Mouse (Mus musculus) urinary bladder, postnatal 25 days (tissue): Measurements from ENCODE around the gene Dglucy.
A peak's percentile ranks its signal among the peaks of the same experiment; 100 is the strongest.

ENCODE experiments used
- DNase-seq: peaks from one replicate; pipeline ENCODE4 v3.0.0; 2022; ENCODE audit warnings: low spot score

Gene Dglucy

DNA sequence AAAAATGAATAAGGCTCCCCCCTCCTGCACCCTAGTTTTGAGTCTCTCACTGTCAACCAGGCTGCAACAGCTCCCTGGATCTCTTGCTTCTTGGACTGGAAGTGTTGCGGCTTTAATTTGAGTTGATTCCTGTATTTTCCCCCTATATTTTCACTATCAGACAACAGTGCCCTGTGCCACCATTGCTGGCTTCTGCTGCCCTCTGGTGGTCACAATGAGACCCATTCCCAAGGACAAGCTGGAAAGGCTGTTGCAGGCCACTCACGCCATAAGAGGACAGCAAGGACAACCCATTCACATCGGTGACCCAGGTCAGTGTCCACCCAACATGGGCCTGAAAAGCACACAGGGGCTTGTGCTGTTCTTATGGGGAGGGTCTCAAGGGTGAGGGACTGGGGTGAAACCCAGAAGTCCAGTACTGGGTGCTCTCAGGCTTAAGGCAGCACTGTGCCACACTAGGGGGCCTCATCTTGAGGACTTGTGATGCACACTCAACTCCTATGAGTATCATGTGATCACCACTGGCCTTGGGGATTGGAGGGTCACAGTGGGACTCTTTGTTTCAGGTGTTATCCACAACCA is 62.4 kb downstream of the Dglucy start:
- peak; percentile 78 for DNase-seq

DNA sequence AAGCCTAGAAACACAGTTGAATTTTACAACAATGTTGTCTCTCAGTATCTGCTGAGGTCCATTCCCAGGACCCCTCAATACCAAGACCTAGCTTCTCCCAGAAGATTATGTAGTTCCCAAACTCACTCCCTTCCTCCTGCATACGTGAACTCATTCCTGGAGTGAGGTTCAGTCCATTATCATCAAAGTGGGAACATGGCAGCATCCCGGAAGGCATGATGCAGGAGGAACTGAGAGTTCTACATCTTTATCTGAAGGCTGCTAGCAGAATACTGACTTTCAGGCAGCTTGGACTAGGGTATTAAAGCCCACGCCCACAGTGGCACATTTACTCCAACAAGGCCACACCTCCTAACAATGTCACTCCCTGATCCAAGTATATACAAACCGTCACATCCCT is 64.3 kb downstream of the Dglucy start:
- no peak for DNase-seq

DNA sequence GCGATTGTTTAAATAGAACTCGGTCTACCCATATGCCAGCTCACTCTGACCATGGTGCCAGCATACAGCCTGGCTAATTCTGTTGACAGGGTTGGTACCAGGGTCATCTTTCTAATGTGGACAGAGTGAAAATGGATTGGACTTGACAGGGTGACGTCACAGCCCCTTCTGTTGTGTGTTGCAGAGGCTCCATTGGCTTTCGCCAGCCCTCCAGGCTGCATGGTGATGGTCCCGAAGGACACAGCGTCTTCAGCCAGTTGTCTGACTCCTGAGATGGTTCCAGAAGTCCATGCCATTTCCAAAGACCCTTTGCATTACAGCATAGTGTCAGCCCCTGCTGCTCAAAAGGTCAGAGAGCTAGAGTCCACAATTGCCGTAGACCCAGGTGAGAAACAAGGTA is 65.7 kb downstream of the Dglucy start:
- DNase-seq: no peak

DNA sequence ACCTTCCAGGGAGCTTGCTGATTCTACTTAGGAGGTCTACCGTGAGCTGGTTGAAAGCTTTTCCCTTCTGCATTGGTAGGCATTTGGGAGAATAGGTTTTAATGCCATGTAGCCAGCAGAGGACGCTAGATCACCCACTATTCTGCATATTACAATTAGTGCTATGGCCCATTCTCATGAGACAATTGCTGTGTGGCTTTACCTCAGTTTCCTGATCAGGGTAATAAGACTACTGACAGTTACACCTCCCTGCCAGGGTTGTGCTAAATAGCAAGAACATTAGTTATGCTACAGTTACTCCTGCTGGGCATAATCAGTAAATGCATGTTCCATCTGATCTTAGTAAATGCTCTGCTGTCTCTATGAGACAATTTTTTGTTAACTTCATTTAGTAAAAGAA is 67.0 kb downstream of the Dglucy start:
- no peak for DNase-seq

DNA sequence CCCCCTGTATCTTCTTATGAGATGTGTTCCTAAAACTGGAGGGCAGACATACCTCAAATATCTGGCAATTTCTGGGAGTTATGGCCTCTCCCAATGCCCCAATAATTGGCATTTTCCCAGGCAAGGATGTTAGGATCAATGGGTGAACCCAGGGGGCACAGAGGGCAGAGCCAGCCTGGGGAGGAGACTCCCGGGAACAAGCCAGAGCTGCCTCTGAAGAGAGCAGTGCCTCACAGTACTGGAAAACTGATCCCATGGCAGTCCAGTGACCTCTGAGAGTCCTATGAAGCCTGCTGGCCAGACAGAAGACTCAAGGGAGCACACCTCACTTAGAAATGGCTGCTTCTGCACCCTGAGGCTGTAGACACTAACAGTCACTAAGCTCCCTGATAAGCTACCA is 67.7 kb downstream of the Dglucy start:
- no peak for DNase-seq

DNA sequence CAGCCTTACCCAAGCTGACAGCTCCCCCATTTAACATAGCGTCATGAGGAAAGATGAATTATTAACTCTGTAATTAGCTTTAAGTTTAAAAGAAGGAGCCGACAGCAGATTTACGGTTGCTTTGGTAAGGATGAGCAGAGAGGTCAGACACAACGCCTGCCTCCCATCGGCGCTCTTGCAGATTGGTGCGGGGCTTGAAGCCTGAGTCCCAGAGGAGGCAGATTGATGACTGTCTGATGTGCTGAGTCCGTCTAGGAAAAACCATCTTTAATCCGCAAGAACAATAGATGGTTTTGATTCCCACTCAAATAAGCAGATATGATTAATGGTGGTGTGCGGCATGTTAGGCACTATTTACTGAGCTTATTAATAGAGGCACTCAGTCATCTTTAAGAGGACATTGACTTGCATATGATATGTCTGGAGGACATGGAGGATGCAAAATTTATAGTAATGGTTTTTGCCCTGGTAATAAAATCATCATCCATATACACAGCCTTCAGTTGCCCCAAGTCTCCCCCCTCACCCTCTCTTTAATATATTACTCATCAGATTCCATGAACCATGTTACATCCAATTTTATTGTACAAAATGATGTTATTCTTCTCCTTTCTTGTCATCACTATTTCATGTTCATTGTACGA is 68.7 kb downstream of the Dglucy start:
- DNase-seq: no peak

DNA sequence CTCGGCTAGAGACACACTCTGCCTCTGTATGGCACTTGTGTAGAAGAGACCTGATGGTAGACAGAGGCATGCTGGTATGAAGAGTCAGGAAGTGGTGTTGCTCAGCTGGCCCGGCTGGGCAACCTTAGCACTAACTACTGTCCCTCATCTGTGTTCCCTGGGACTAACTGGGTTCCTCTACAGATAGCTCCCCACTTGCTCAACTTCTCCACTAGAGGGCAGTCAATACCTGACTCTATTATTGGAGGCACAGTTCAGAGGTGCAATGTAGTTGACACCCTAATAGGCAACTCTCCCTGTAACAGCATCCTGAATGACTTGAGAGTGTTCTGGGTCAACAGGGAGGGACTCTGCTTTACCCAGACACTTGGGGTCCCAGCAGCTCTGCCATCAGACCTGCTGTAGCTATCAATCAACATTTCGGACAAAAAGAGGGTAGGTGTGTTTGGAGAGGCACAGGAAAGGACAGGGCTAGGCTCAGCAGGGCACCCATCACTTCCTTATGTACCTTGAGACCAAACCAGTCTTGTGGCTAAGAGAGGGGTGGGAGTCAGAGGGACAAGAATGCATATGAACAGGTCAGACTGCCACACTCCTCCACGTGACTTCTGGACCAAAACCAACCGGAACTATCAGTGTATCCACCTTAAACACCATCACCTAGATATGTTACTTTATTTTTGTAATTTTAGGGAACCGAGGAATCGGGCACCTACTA is 70.7 kb downstream of the Dglucy start:
- peak; percentile 23 for DNase-seq

DNA sequence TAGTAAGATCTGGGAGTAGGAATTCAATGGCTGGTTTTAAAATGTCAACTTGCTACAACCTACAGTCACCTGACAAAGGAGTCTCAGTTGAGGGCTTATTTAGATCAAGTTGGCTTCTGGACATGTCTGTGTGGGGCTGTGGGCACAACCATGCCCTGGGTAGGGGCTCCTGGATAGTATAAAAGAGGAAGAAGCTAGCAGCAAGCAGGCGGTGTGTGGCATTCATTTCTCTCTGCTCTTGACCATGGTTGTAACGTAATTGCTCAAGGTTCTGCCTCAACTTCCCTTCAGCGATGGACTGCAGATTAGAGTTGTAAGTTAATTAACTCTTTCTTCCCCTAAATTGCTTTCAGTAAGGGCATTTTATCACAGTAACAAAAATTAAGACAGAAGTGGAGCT is 73.5 kb downstream of the Dglucy start:
- DNase-seq: no peak

DNA sequence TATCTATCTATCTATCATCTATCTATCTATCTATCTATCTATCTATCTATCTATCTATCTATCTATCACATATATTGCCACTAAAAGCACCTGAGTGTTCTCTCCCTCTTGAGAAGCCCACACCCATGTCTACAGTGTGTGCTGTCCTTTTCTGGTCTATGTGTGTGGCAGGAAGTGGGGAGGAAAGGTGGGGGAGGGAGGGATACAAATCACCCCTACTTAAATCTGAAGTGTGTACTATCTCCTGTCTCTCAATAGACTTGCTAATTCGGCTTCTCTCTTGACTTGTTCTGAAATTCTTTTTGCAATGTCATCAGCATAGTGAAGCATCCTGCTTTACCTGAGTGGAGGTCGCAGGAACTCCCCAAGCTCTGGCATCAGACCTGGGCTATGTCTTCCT is 77.5 kb downstream of the Dglucy start:
- DNase-seq: no peak

DNA sequence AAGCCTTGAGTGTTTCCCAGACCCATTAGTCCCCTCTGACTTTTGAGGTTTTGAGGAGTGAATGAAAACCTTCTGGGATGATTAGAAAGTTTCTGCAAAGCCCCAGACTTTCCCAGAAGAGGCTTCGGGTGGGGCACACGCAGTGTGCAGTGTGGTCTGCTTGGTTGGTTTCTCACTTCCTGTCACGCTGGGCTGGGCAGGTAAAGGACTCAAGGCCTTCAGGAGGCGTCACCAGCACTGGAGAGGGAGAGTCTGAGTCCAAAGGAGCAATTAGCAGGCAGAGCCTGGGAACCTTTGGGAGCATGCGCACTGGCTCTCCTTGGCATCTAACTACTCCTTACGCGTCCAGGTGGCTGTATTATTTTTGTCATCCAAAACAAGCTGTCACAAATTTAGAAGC is 78.9 kb downstream of the Dglucy start:
- DNase-seq: no peak

DNA sequence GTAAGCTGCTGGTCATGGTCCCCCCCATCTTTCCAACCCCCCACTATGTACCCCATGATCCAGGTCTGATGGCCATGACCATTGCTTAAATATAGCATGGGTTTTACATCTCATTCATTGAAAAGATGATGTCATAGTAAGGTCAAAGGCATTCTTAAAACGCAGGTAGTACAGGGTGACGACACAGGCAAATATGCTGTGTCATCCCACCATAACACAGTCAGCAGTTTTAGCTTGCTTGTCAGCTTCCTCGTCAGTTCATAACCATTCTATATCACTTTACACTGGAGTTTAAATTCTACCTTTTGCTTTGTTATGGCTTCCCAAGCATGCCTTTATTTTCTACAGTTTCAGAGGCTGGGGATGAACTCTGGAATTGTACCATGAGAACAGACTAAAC is 83.4 kb downstream of the Dglucy start:
- no peak for DNase-seq

DNA sequence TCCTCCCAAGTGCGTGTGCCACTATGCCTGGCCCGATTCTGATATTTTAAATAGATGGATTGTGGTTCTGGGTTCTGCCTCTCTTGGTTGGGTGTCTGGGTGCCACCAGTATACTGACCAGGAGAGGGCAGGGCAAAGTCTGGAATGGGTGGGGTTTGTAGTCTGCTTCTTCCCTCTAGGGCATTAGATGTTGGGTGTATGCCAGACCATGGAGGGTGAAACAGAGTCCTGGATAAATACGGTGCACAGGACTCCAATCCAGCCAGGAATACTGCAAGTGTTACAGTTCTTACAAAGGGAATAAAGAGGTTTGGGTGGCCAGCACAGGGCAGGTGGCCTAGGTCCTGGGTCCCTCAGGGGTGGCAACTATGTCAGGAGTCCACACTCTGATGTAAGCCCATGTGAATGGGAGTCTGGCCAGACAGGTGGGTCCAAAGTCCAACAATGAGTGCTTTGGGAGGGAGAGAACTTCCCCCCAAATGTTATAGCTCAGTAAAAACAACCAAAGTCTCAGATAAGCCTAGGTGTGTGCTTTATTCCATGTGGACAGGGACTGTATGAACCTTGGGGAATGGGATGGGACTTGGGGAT is 84.1 kb downstream of the Dglucy start:
- no peak for DNase-seq

DNA sequence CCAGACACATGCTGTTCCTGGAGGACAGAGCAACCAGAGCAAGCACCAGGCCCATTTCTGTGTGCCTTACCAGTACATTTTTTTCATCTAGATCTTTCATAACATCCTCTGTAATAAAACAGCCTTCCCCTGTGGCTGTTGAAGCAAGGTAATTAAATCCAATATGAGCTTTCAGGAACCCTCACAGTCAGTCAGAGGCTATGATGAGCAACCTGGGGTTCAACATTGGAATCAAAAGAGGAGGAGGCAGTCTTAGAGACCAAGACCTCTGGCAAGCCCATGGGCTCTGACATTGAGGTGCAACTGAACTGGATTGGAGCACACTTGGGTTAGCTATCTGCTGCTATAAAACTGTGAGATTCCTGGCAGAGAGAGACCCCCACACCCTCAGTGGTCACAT is 86.2 kb downstream of the Dglucy start:
- no peak for DNase-seq

DNA sequence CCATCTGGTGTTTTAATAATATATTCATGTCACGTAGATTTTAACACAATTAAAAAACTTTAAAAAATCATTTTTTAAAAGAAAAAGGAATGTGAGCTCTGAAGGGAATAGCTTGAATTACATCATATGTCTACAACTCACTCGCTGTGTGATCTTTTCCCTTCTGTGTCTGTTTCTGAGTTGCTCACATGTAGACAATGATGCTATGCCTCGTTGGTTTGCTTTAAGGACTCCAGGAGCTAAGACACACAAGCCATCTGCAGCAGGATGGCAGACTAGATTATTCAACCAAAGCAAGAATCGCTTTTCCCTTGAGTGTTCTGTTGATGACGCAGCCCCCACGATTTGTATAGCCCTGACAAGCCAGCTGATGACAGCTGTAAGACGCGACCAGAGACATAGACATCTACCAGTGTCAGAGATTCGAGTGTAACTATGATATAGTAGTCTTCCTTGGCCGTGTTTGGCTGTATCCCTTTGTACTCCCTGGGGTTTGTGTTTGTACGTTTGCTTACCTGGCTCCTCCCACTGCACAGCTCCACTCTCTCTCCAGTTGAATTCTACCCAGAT is 86.7 kb downstream of the Dglucy start:
- no peak for DNase-seq

DNA sequence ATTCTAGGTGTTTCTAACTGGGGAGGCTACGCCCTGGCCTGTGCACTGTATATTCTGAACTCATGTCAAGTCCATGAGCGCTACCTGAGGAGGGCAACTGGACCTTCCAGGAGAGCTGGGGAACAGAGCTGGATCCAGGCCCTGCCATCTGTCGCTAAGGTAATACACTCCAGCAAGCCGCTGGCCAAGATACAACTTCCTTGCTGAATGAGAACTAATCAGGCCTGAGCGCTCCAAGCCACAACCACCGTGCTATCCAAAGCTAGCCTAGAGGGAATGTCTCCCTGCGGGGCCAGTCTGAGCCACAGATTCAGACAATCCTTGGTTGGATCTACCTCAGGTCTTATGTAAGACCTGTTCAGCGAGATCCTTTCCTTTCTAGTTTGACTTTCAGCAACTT is 88.2 kb downstream of the Dglucy start:
- no peak for DNase-seq

DNA sequence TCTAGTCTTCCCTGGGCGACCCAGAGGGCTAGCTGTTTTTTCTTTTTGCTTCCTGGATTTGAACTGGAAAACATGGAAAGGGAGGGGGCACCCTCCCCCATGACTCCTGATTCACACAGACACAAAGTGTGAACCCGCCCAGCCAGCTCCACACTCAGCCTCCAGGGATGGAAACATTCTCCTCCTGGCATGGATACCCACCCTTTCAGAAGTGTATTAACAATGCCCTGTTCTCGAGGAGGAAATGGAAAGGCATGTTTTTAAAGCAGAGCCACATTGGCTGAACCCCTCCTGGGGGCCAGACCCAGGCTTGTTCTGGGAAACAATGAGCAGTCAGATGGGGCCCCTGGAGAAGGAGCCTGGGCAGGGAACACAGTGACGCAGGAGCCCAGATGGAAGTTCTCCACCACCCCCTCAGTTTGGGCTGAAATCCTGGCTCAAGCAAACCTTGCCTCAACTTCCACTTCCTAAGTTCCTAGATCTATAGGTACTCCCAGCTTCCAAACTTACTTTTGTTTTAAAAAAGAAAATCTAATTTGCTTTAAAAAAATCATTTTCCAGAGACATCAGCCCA is 89.3 kb downstream of the Dglucy start:
- DNase-seq: no peak

DNA sequence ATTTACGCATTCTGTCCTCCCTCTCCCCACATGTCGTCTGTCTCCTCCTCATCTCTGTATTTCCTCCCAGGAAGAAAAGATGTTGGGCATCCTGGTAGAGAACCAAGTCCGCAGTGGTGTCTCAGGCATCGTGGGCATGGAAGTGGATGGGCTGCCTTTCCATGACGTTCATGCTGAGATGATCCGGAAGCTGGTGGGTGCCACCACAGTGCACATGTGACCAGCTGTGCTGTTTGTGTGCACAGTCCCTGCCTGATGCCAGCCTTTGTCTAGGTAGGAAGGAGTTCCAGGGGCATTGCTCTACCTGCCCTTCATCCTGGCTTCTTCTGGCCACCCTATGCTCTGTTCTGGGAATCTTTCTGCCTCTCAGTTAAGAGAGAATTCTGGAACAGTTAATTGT is 92.4 kb downstream of the Dglucy start:
- DNase-seq: no peak

DNA sequence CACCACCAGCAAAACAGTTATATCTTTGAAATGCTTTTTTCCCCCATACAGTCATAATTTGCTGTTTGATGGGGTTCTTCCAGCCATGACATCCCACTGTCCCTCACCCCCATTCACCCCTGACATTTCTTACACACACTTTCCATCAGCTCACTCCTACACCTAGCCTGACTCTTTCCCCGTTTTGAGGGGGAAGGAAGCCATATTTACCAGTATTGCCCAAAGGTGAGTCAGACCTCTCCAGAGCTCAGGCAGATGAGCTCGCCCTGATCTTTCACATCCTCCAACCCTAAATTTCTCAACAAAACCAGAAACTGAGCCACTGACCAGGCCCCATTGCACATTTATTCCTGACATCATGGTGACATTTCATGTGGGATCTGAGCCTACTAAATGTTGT is 93.0 kb downstream of the Dglucy start:
- no peak for DNase-seq

DNA sequence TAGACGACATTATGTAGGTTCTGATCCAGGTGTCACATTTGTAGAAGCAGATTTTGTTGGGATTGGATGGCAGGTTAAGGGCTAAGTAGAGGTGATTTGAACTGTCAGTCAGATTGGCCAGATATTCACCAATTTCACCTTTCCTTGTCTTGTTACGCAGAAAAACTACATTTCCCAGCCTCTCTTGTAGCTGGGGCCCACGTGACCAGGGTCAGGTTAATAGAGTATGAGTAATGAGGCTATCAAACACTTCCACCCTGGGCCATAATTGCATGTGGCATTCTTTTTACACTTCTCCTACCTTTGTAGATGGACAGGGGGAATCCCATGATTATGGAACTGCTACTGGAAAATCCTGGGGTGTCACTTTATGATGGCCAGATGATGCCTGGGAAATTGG is 94.8 kb downstream of the Dglucy start:
- DNase-seq: no peak

DNA sequence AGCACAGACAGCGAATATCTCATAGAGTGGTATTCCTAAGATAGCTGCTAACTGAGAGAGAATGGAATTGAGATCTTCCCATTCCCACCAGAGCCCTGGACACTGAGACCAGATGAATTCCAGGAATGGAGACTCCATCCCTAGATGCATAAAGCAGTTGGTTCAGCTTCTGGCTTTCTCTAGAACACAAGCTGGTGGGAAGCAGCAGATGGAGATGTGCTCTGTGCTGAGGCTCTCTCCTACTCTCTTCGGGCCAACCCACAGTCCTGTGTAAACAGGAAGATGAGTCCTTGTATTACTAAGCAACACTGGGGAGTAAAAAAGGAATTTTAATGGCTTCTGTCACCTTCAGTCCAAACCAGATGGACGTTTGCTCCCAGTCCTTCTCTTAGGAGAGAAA is 96.7 kb downstream of the Dglucy start:
- DNase-seq: no peak

DNA sequence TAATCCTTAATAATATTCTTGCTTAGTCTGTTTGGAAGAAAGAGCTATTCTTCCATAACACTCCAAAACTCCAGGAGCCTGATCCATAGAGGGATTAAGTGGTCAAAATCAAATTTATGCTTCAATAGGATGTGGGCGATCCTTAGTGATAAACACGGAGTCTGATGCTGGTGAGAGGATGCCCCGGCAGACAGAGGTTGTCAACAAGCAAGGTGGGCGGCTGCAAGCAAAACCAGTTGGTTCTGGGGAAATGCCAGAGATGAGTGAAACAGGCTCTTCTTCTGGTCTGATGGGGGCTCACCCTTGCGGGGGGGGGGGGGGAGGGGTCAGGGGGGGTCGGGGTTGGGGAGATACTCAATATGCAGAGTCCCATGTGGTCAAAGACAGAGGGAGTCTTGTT is 97.1 kb downstream of the Dglucy start:
- DNase-seq: no peak

DNA sequence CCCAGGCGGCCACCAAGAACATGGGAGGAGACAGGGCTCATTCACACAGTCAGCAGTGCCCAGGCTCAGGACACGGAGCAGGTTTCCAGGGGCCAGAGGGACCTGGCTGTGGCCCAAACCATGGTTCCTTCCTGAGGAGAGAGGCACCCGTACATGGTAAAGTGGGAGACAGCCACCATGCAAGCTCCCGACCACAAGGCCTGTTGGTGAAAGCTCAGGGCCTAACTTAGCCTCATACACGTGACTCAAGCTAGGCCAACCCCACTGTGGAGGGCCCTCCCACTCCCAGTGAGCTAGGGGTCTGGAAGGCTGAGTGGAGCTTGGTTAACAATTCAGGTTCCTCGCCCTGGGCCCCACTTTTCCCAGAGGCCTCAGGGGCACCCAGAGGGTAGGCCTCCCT is 99.1 kb downstream of the Dglucy start:
- DNase-seq: no peak

DNA sequence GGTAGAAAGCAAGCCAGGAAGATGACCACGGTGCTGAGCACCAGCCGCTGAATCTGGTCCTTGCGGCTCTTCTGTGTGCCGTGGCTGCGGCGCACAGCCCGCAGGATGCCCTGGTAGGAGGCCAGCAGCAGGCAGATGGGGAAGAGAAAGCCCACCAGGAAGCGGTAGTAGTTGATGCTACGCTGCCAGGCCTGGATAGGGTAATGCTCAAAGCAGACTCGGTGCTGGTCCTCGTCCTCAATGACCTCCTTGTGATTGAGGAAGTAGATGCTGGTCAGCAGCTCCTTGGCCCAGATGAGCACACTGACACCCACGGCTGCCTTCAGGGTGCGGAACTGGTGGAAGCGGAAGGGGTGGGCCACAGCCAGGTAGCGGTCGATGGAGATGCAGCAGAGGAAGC is 99.7 kb downstream of the Dglucy start:
- DNase-seq: no peak
